Mouse (Mus musculus): ENCODE measurements around the gene Usp28. TPM values are rescaled to one million over a fixed set of nuclear protein-coding genes. Genes with fewer than 3 reads are reported as not detected.

Usp28 gene
- polyA plus RNA-seq, 1 experiment from 2014 or later, result 47.7 TPM

Other genes with a start within 250 kb of the Usp28 start
- 6.6 TPM in 2 replicates for gene Zbtb16, start 149.2 kb upstream of the Usp28 start, polyA plus RNA-seq (2014; fragmentation: Nextera tagmentation; extraction: Ambion mirVana)
- 0.39 and 0.43 TPM in 2 replicates for gene Htr3a, start 74.3 kb upstream of the Usp28 start, polyA plus RNA-seq (2014; fragmentation: Nextera tagmentation; extraction: Ambion mirVana)
- 0.21 and 0.25 TPM in 2 replicates for gene Htr3b, start 20.4 kb upstream of the Usp28 start, polyA plus RNA-seq (2014; fragmentation: Nextera tagmentation; extraction: Ambion mirVana)
- 59.5 and 60.3 TPM in 2 replicates for gene Zw10, start 70.2 kb downstream of the Usp28 start, polyA plus RNA-seq (2014; fragmentation: Nextera tagmentation; extraction: Ambion mirVana)
- gene Tmprss5, start 95.9 kb downstream of the Usp28 start, polyA plus RNA-seq (2014; fragmentation: Nextera tagmentation; extraction: Ambion mirVana), result 1.0 TPM in 2 replicates